Mouse (Mus musculus) left cerebral cortex, adult 2 months (tissue): ENCODE data around the gene Odaph. TPM values are rescaled to one million over a fixed set of nuclear protein-coding genes. Genes with fewer than 3 reads are reported as not detected.
"Not testable (repeated sequence)": the region's sequence is repeated elsewhere in the genome, so short reads cannot be mapped to it uniquely, and the experiment has no call there.

Experiments
- DNase-seq, 2 experiments: peaks; one replicate each; pipeline ENCODE4 v3.0.0; 2021 to 2022; ENCODE audit warnings: low spot score in 2 of 2, mixed read lengths in 1 of 2; ENCODE audit errors: extremely low spot score in 1 of 2
- H3K27ac ChIP-seq: fragments of 200-600 bp; 2 replicates; pipeline ENCODE4 v1.8.1; 2022
- H3K4me3 ChIP-seq: fragments of 200-600 bp; 2 replicates; pipeline ENCODE4 v1.8.1; 2022
- CTCF ChIP-seq: fragments of 200-600 bp; IDR thresholded peaks from 2 replicates; pipeline ENCODE4 v1.8.1; 2022; ENCODE audit warnings: antibody characterized with exemption, mild to moderate bottlenecking, moderate library complexity
- intact Hi-C: fragments of 180-260 bp; cut with DNase I; formaldehyde crosslinking; loops from one replicate; pipeline ENCODE4 v1.15.1; 2025
- long read RNA-seq, 2 experiments: library from polyadenylated mRNA; stranded (forward); transcript quantifications; one replicate each; pipeline ENCODE4 v2.0.0; 2021; ENCODE audit warnings: borderline mapping rate in 2 of 2
- total RNA-seq, 2 experiments: library from RNA; stranded (reverse); gene quantifications; 2 replicates each; pipeline ENCODE4 v1.2.3; 2021

The Odaph gene
- total RNA-seq, result not detected
- long read RNA-seq, experiment 1, partial matches to known transcripts, result 0 of 1 reads
- long read RNA-seq, experiment 1, other reads (novel, unspliced or antisense), result 1 of 1 reads
- long read RNA-seq, experiment 2, result 0 reads

GRCm38 (mm10) chr5:91987236-91987635 lies at the start of gene Odaph:
Gene Odaph, plus strand, starts transcription at chr5:91987475.
- H3K27ac ChIP-seq, result no peak within 1 kb of the TSS
- intact Hi-C loops, result no loop called here
- TF ChIP-seq CTCF, result no peak

GRCm38 (mm10) chr5:91945609-91946008 lies 41.7 kb upstream of the Odaph start:
- H3K4me3 ChIP-seq, H3K27ac ChIP-seq, intact Hi-C loops, DNase-seq: not testable (repeated sequence)

More at GRCm38 (mm10) chr5:91987236-91987635, at the start of gene Odaph:
- no peak within 1 kb of the TSS for H3K4me3 ChIP-seq
- no peak for DNase-seq

GRCm38 (mm10) chr5:91947008-91947407 lies 40.3 kb upstream of the Odaph start:
- Histone ChIP-seq H3K27ac (no peak overlapping the region), H3K4me3 (no peak overlapping the region)
- intact Hi-C loops, result no loop called here
- no peak for DNase-seq
- no peak for TF ChIP-seq CTCF

- TF ChIP-seq CTCF, result no peak
- Histone ChIP-seq H3K27ac (no peak overlapping the region), H3K4me3 (no peak overlapping the region)
- intact Hi-C loops, result no loop called here
- DNase-seq, result no peak
Observed at GRCm38 (mm10) chr5:91949441-91949840, 37.8 kb upstream of the Odaph start.

- H3K27ac ChIP-seq, result no peak overlapping the region
- peak; percentile 65 for TF ChIP-seq CTCF
- H3K4me3 ChIP-seq, result no peak overlapping the region
- DNase-seq, result no peak
- intact Hi-C loops, result loop anchor here (2.0 to 5.0 kb wide), 3 partner anchors 435 to 999 kb away; partner anchors contain the start of gene Parm1
Observed at GRCm38 (mm10) chr5:91951404-91951803, 35.9 kb upstream of the Odaph start.

- no peak overlapping the region for H3K4me3 ChIP-seq
- intact Hi-C loops, result no loop called here
- no peak overlapping the region for H3K27ac ChIP-seq
- no peak for TF ChIP-seq CTCF
- DNase-seq, result no peak
Observed at GRCm38 (mm10) chr5:91956991-91957760, 30.1 kb upstream of the Odaph start.

GRCm38 (mm10) chr5:91959096-91959495 lies 28.2 kb upstream of the Odaph start:
- TF ChIP-seq CTCF, result no peak
- no peak for DNase-seq
- no peak overlapping the region for H3K4me3 ChIP-seq
- H3K27ac ChIP-seq, result no peak overlapping the region
- intact Hi-C loops, result no loop called here

GRCm38 (mm10) chr5:91959986-91960385 lies 27.3 kb upstream of the Odaph start:
- no peak for DNase-seq
- H3K4me3 ChIP-seq, result no peak overlapping the region; the same call in 1 of the 2 replicates
- no peak for TF ChIP-seq CTCF
- intact Hi-C loops, result loop anchor here (5.0 kb wide), 3 partner anchors 82 to 177 kb away; partner anchors contain the start of genes Cdkl2 and Uso1
- H3K27ac ChIP-seq, result no peak overlapping the region

- H3K27ac ChIP-seq, result no peak overlapping the region
- TF ChIP-seq CTCF, result no peak
- intact Hi-C loops, result loop anchor here (5.0 kb wide), 3 partner anchors 82 to 177 kb away; partner anchors contain the start of genes Cdkl2 and Uso1
- no peak for DNase-seq
- peak overlapping the region; percentile 97 for H3K4me3 ChIP-seq
Observed at GRCm38 (mm10) chr5:91960606-91961254, 26.5 kb upstream of the Odaph start.

- intact Hi-C loops, result loop anchor here (5.0 kb wide), 3 partner anchors 81 to 176 kb away; partner anchors contain the start of genes Cdkl2 and Uso1
- Histone ChIP-seq H3K27ac (no peak overlapping the region), H3K4me3 (peak overlapping the region; percentile 97)
- no peak for DNase-seq
- TF ChIP-seq CTCF, result no peak
Observed at GRCm38 (mm10) chr5:91961370-91961769, 25.9 kb upstream of the Odaph start.

- intact Hi-C loops, result loop anchor here (5.0 kb wide), 3 partner anchors 80 to 175 kb away; partner anchors contain the start of genes Cdkl2 and Uso1
- TF ChIP-seq CTCF, result no peak
- DNase-seq, result no peak
- peak overlapping the region; percentile 97 for H3K27ac ChIP-seq
- H3K4me3 ChIP-seq, result peak overlapping the region; percentile 97
Observed at GRCm38 (mm10) chr5:91962259-91962638, 25.0 kb upstream of the Odaph start.
